Mouse (Mus musculus) heart, embryonic 15.5 days (tissue): Measurements from ENCODE around the gene Trim7. TPM values are rescaled to one million over a fixed set of nuclear protein-coding genes. Genes with fewer than 3 reads are reported as not detected.

Source experiments
- ATAC-seq: fragments of 200-750 bp; cut with Nextera tagmentation; replicated peaks from 2 replicates; pipeline ENCODE4 v1.8.0; 2017; ENCODE audit warnings: low read depth, moderate TSS enrichment; ENCODE audit not compliant: insufficient number of reproducible peaks, insufficient read depth, low FRiP score
- H3K27ac ChIP-seq: fragments of 300-500 bp; sonication (generic); 2 replicates; pipeline ENCODE4 v1.5.1; 2015; ENCODE audit warnings: mild to moderate bottlenecking, inconsistent platforms
- H3K27me3 ChIP-seq: fragments of 300-500 bp; sonication (generic); 2 replicates; pipeline ENCODE4 v1.6.1; 2015; ENCODE audit warnings: inconsistent platforms
- H3K36me3 ChIP-seq: fragments of 300-500 bp; sonication (generic); 2 replicates; pipeline ENCODE4 v1.6.1; 2015; ENCODE audit warnings: mild to moderate bottlenecking, inconsistent platforms
- H3K4me1 ChIP-seq: fragments of 300-500 bp; sonication (generic); replicated peaks from 2 replicates; pipeline ENCODE4 v1.6.1; 2015; ENCODE audit warnings: inconsistent platforms
- H3K4me2 ChIP-seq: fragments of 300-500 bp; sonication (generic); 2 replicates; pipeline ENCODE4 v1.6.1; 2015; ENCODE audit warnings: inconsistent platforms, mild to moderate bottlenecking, moderate library complexity
- H3K4me3 ChIP-seq: fragments of 300-500 bp; sonication (generic); 2 replicates; pipeline ENCODE4 v1.5.1; 2015; ENCODE audit warnings: mild to moderate bottlenecking, inconsistent platforms
- H3K9ac ChIP-seq: fragments of 300-500 bp; sonication (generic); 2 replicates; pipeline ENCODE4 v1.6.1; 2015; ENCODE audit warnings: mild to moderate bottlenecking, inconsistent platforms
- H3K9me3 ChIP-seq: fragments of 300-500 bp; sonication (generic); replicated peaks from 2 replicates; pipeline ENCODE4 v1.6.1; 2016; ENCODE audit warnings: inconsistent platforms
- WGBS: fragments of 180-500 bp; shearing (Covaris S2); methylation state at CpG from one replicate; pipeline ENCODE4 v1.1.7; 2015; ENCODE audit warnings: mixed read lengths; 5-methylcytosine and 5-hydroxymethylcytosine counted together
- polyA plus RNA-seq: library from polyadenylated mRNA; unstranded; fragments of >200 nt; fragmentation: Nextera tagmentation; extraction: Ambion mirVana; gene quantifications from 2 replicates; pipeline ENCODE4 v1.2.1, GENCODE M21; 2015

The Trim7 gene
- polyA plus RNA-seq, 1 experiment from 2014 or later: 0.84 TPM

- WGBS: under 1% methylated on average over 31 of the region's 31 CpGs
- H3K4me1 ChIP-seq: peaks cover 40% of the 10 kb centered on the region
- H3K4me2 ChIP-seq: peak overlapping the region; percentile 79
- 0 out of 2 replicates have a peak, but pooled peaks cover 8% of the 10 kb centered on the region for H3K27me3 ChIP-seq
- ATAC-seq: peak; percentile 61
- no peaks in the 10 kb centered on the region for H3K9me3 ChIP-seq
- no peaks in the 10 kb centered on the region for H3K36me3 ChIP-seq
- H3K27ac ChIP-seq: peak overlapping the region; percentile 35; the same call in 1 of the 2 replicates
- H3K4me3 ChIP-seq: peak overlapping the region; percentile 60
- H3K9ac ChIP-seq: peak overlapping the region; percentile 52
Observed at GRCm38 (mm10) chr11:48853474-48854180, 27.7 kb downstream of the Trim7 start.

- peak overlapping the region; percentile 60; the same call in 1 of the 2 replicates for H3K4me3 ChIP-seq
- WGBS: under 1% methylated on average over 6 of the region's 6 CpGs
- ATAC-seq: no peak
Observed at GRCm38 (mm10) chr11:48859014-48859413, 33.1 kb downstream of the Trim7 start.

GRCm38 (mm10) chr11:48862784-48863319 lies 36.9 kb downstream of the Trim7 start:
- no peak overlapping the region for H3K4me3 ChIP-seq
- H3K27ac ChIP-seq: no peak overlapping the region
- no peak for ATAC-seq
- peaks cover 7% of the 10 kb centered on the region; the same call in 1 of the 2 replicates for H3K36me3 ChIP-seq
- H3K9me3 ChIP-seq: no peaks in the 10 kb centered on the region
- peaks cover 14% of the 10 kb centered on the region for H3K4me1 ChIP-seq
- WGBS: 81% methylated on average over 1 of the region's 1 CpGs
- H3K4me2 ChIP-seq: no peak overlapping the region
- H3K27me3 ChIP-seq: 0 out of 2 replicates have a peak, but pooled peaks cover 7% of the 10 kb centered on the region
- H3K9ac ChIP-seq: no peak overlapping the region

More at GRCm38 (mm10) chr11:48859014-48859413, 33.1 kb downstream of the Trim7 start:
- H3K27ac ChIP-seq: no peak overlapping the region
- H3K36me3 ChIP-seq: no peaks in the 10 kb centered on the region
- peak overlapping the region; percentile 79 for H3K4me2 ChIP-seq
- no peak overlapping the region for H3K9ac ChIP-seq
- H3K27me3 ChIP-seq: 0 out of 2 replicates have a peak, but pooled peaks cover 7% of the 10 kb centered on the region
- H3K4me1 ChIP-seq: peaks cover 29% of the 10 kb centered on the region
- H3K9me3 ChIP-seq: no peaks in the 10 kb centered on the region

GRCm38 (mm10) chr11:48863808-48864207 lies 37.9 kb downstream of the Trim7 start:
- H3K27ac ChIP-seq: no peak overlapping the region
- no peak overlapping the region for H3K4me2 ChIP-seq
- 75% methylated on average over 3 of the region's 3 CpGs for WGBS
- no peak overlapping the region for H3K9ac ChIP-seq
- ATAC-seq: no peak
- H3K4me3 ChIP-seq: no peak overlapping the region
- H3K9me3 ChIP-seq: no peaks in the 10 kb centered on the region
- H3K27me3 ChIP-seq: 0 out of 2 replicates have a peak, but pooled peaks cover 7% of the 10 kb centered on the region
- peaks cover 7% of the 10 kb centered on the region for H3K4me1 ChIP-seq
- peaks cover 7% of the 10 kb centered on the region; the same call in 1 of the 2 replicates for H3K36me3 ChIP-seq

- H3K9me3 ChIP-seq: no peaks in the 10 kb centered on the region
- peaks cover 25% of the 10 kb centered on the region for H3K4me1 ChIP-seq
- no peaks in the 10 kb centered on the region for H3K27me3 ChIP-seq
- H3K9ac ChIP-seq: no peak overlapping the region
- no peak overlapping the region for H3K4me3 ChIP-seq
- H3K27ac ChIP-seq: no peak overlapping the region
- no peak for ATAC-seq
- H3K4me2 ChIP-seq: no peak overlapping the region
- 89% methylated on average over 9 of the region's 9 CpGs for WGBS
- H3K36me3 ChIP-seq: peaks cover 7% of the 10 kb centered on the region; the same call in 1 of the 2 replicates
Observed at GRCm38 (mm10) chr11:48866481-48866880, 40.5 kb downstream of the Trim7 start.

- peak overlapping the region; percentile 71 for H3K27ac ChIP-seq
- peak overlapping the region; percentile 79 for H3K4me2 ChIP-seq
- H3K27me3 ChIP-seq: no peaks in the 10 kb centered on the region
- 36% methylated on average over 7 of the region's 7 CpGs for WGBS
- peaks cover 7% of the 10 kb centered on the region; the same call in 1 of the 2 replicates for H3K36me3 ChIP-seq
- H3K4me3 ChIP-seq: peak overlapping the region; percentile 52
- H3K4me1 ChIP-seq: peaks cover 37% of the 10 kb centered on the region
- no peak for ATAC-seq
- peak overlapping the region; percentile 45 for H3K9ac ChIP-seq
- H3K9me3 ChIP-seq: no peaks in the 10 kb centered on the region
Observed at GRCm38 (mm10) chr11:48869380-48870110, 43.6 kb downstream of the Trim7 start.

GRCm38 (mm10) chr11:48870781-48871180 lies 44.8 kb downstream of the Trim7 start:
- Histone ChIP-seq H3K27ac (peak overlapping the region; percentile 71), H3K4me2 (peak overlapping the region; percentile 79), H3K9ac (peak overlapping the region; percentile 45), H3K4me3 (peak overlapping the region; percentile 52), H3K9me3 (no peaks in the 10 kb centered on the region), H3K36me3 (peaks cover 4% of the 10 kb centered on the region; the same call in 1 of the 2 replicates), H3K4me1 (peaks cover 36% of the 10 kb centered on the region), H3K27me3 (no peaks in the 10 kb centered on the region)
- WGBS: 17% methylated on average over 7 of the region's 7 CpGs
- ATAC-seq: no peak

GRCm38 (mm10) chr11:48871201-48871772 lies 45.3 kb downstream of the Trim7 start, which contains the start of gene Irgm1:
TSS of gene Irgm1 (minus strand) at chr11:48871683.
- Histone ChIP-seq H3K4me3 (peak within 1 kb of the TSS; percentile 52), H3K27me3 (no peaks in the 10 kb centered on the region), H3K9ac (peak within 1 kb of the TSS; percentile 45), H3K36me3 (no peaks in the 10 kb centered on the region), H3K27ac (peak within 1 kb of the TSS; percentile 71), H3K4me2 (peak within 1 kb of the TSS; percentile 79), H3K9me3 (no peaks in the 10 kb centered on the region), H3K4me1 (peaks cover 36% of the 10 kb centered on the region)
- 2% methylated on average over 19 of the region's 19 CpGs for WGBS
- peak; percentile 56 for ATAC-seq

GRCm38 (mm10) chr11:48871817-48872541 lies 46.0 kb downstream of the Trim7 start:
- Histone ChIP-seq H3K36me3 (no peaks in the 10 kb centered on the region), H3K4me1 (peaks cover 36% of the 10 kb centered on the region), H3K4me2 (peak overlapping the region; percentile 79), H3K4me3 (peak overlapping the region; percentile 52), H3K9ac (peak overlapping the region; percentile 45), H3K9me3 (no peaks in the 10 kb centered on the region), H3K27me3 (no peaks in the 10 kb centered on the region), H3K27ac (peak overlapping the region; percentile 71)
- ATAC-seq: no peak
- WGBS: 9% methylated on average over 17 of the region's 17 CpGs

GRCm38 (mm10) chr11:48872695-48873300 lies 46.9 kb downstream of the Trim7 start:
- Histone ChIP-seq H3K4me3 (no peak overlapping the region), H3K36me3 (no peaks in the 10 kb centered on the region), H3K9me3 (no peaks in the 10 kb centered on the region), H3K27ac (peak overlapping the region; percentile 71), H3K4me1 (peaks cover 36% of the 10 kb centered on the region), H3K27me3 (no peaks in the 10 kb centered on the region), H3K9ac (peak overlapping the region; percentile 45; the same call in 1 of the 2 replicates), H3K4me2 (peak overlapping the region; percentile 79; the same call in 1 of the 2 replicates)
- no peak for ATAC-seq
- 83% methylated on average over 7 of the region's 7 CpGs for WGBS
